Mouse (Mus musculus): ENCODE data around the gene Npas2. TPM values are rescaled to one million over a fixed set of nuclear protein-coding genes. Genes with fewer than 3 reads are reported as not detected.

Gene Npas2
- total RNA-seq, 2 experiments from 2014 or later: 19.4 to 20.7 TPM

DNA sequence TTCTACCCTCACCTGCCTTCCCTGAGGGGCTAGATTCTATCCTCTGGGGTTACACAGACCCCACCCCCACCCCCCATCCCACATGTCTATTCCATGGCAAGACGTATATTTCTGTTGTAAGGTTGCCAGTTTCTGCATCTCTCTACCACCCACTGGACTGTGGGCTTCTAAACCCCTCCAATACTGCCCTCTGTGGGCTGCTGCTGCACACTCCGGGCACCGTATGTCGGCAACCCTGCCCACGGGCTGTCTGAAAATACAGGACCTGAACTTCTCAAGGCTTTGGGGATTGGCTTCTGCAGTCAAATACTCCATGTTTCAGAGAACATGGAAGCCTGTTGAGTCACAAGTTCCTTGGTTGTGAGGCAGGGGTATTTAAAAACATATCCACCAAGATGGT lies 17.4 kb downstream of the Npas2 start:
- DNase-seq (ENCODE audit: low spot score in 2 of 2): no peak

DNA sequence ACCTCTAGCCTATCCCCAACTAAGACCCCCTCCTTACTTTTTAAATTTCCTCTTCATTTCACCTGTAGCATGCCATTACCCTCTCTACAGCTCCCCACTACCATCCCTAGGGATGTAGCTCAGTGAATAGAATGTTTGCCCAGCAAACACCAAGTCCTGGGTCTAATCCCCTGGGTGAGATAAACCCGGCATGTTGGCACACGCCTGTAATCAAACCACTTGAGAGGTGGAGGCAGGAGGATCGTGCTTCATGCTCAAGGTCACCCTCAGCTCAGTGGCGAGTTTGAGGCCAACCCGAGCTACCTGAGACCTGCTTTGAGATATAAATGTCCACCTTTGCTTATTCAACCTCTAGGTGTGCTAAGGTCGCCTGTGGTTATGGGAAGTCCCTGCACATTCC lies 19.5 kb downstream of the Npas2 start:
- DNase-seq (ENCODE audit: low spot score in 2 of 2): no peak

DNA sequence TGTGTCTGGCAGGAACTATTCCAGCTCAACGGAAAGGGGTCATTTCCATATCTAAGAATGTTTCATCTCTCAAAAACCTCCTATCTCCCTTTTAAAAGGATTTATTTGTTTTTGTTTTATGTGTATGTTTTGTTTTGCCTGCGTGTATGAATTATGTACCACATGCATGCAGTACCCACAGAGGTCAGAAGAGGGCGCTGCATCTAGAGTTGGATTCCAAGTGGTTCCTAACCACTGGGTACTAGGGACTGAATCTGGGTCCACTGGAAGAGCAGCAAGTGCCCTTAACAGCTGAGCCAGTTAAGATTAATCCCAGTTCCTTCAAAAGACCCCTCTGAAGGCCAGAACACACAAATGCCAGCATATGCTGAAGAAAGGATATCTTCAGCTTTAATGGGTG lies 24.1 kb downstream of the Npas2 start:
- no peak for DNase-seq (ENCODE audit: low spot score in 2 of 2)

DNA sequence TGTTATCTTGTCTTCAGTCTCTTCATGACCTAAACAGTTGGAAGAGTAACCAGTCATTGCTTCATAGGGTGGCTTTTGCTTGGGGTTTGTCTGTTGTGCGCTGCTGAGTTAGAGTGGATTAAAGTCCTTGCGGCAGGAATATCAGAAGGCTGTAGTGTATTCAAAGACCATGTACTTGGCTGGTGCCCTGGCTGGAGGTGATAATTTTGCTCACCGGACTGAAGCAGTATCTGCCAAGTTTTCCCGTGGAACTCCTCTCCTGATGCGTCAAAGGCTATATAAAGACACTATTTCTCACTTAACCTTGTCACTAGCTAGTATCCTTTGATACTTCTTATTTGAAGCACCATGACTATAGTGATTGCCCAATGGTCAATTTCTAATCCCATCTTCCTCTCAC lies 34.9 kb downstream of the Npas2 start:
- DNase-seq (ENCODE audit: low spot score in 2 of 2): no peak

DNA sequence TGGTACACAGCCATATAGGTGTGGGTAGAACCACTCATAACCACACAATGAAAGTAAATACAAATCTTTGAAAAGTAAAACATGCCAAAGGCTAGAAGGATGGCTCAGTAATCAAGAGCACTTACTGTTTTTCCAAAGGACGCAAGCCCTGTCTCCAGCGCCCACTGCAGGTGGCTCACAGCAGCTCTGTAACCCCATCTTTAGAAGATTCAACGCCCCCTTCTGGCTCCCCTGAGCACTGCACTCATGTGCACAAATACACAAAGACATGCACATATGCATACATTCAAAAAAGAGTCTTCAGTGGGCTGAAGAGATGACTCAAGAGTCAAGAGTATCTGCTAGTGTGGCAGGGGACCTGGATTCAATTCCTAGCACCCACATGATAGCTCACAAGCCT lies 36.5 kb downstream of the Npas2 start:
- no peak for DNase-seq (ENCODE audit: low spot score in 2 of 2)

DNA sequence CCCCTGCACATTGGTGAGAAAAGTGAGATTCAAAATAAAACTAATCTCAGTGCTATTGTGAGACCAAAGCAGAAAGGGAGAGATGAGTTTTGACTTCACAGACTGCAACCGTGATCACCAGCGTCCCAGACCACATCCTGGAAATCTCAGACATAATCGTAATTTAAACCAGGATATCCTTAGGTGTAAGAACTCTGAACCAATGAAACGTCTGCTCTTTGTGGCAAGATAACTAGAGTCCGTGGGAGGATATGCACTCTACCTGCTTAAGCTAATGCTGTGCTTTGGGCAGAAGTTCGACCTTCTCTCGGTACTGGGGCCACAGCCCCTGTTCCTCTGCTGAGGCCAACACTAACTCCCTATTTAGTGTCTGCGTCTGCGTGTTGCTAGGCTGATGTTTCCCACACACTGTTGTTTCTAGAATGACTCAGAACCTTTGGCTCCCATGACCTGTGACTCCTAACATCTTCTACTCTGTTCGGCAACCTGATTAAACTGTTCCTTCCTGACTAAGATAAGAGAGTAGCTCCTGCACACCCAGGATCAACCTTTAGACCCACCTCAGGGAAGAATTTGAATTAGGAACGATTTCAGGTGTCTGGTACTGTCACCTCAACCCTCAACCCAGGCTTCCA lies 41.4 kb downstream of the Npas2 start:
- DNase-seq (ENCODE audit: low spot score in 2 of 2): no peak

DNA sequence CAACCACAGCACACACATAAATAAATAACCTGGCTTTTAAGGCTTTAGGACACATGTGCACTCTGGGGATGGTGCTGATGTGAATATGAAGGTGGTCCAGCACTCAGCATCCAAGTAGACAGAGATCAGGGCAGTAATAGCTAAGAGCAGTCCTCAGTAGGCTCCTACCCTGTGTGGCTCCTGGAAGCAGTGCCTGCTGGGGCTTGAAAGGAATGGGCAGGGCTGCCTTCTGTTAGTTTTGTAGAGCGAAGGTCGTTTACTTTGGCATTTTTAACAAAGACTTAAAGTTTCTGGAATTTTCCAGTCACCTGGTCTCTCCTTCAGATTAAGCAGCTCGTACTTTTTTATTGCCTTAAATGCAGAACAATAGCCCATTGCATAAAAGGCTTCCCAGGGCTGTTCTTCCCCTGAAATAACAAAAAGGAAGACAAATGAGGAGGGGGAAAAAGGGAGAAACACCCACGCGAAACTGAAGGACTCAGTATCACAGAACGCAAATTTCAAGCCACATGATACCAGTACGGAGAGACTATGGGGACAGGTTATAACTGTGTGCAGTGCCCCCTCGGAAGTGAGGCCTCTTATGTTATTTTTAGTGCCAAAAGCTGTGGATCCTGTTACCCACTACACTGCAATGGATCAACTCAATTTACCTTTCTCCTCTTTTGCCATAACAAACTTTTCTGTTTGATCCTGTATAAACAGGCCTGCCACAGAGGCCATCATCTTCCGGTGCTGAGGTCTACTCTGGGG lies 44.1 kb downstream of the Npas2 start:
- no peak for DNase-seq (ENCODE audit: low spot score in 2 of 2)

DNA sequence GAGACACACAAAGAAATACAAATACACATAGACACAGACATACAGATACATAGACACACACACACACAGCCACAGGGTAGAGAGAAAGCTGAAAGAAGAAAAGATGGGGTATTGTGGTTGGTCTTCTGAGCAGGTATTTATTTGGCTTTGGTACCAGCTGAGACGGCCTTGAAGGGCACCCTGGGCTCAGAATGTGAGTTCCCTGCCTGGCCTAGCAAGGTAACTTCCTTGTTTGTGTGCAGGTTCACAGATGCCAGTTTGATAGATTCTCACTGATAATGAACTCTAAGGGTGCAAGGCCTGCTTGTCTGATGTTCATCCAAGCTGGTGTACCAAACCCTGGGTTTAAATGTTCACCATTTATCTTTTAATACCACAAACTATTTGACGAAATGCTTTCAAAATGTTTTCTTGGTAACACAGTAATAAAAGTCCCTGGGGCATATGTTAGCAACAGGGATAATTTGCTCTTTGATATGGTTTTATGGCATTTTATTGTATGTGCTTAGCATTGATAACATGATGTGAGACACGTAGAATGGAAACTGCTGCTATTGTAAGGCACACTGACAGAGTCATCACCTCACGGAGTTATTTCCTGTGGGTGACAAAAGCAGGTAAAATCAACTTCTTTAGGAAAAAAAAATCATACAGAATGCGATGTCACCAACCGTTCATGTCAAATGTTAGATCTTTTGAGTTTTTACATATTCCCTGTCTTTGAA lies 47.5 kb downstream of the Npas2 start:
- DNase-seq (ENCODE audit: low spot score in 2 of 2): no peak

DNA sequence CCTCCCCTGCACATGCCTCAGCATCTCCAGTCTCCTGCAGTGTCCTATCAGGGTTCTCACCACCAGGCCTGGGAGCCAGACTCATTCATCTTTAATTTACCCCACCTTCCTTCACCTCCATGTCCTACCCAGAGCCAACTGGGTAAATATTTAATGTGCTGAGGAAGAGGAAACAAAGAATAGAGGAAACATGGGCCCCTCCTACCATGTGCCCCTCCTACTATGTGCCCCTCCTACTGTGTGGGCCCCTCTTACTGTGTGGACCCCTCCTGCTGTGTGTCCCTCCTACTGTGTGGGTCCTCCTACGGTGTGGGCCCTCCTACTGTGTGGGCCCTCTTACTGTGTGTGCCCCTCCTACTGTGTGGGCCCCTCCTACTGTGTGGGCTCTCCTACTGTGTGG lies 51.2 kb downstream of the Npas2 start:
- DNase-seq (ENCODE audit: low spot score in 2 of 2): no peak

DNA sequence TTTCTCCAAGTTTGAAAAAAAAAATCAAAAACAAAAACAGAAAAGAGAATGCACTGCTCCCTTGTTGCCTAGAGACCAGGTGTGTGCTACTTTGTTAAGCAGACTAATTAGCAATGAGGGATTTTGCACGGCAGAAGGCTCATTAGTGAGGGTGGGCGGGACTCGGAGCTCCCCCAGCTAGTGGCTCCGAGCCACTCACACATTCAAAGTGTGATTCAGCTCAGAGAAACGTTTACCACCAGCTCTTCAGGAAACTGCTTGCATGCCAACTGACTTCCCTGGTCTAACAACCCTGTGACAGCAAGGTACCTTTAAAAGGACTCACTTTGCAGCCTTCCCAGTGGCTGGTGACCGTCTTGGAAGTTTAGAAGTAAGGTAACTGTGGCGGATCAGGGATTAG lies 58.1 kb downstream of the Npas2 start:
- peak; percentile 51 to 85 for DNase-seq (ENCODE audit: low spot score in 2 of 2)

DNA sequence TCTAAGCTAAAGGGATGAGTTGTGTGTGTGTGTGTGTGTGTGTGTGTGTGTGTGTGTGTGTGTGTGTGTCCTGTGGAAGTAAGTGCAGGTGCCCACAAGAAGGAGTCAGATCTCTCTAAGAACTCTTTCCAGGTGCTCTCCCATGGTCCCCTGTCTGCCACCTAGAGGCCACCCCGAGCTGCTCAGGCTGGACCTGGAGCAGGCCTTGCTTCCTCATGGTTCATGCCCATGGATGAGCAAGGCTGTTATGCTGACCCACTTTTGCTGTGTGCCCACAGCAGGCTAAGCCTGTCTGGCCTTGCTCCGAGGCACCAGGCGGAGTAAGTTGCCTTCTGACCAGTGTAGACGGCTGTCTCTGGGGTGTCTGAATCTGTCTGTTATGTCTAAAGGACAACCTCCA lies 60.2 kb downstream of the Npas2 start:
- DNase-seq (ENCODE audit: low spot score in 2 of 2): no peak

DNA sequence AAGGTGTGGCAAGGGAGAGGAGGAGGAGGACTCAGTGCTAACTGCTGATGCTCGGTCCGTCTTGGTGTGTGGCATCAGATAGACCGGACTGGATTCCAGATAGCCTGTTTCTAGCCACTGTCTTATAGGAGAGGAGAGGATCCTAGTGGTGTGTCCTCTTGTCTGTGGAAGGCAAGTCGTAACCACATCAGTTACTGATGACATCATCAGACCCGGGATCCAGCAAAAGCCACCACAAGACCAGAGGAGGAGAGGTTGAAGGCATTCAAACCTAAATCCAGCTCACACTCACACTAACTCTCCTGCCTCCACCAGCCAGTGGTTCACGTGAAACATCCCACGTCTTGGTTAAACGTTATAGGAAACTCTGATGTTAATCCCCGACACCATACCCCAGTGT lies 62.5 kb downstream of the Npas2 start:
- DNase-seq (ENCODE audit: low spot score in 2 of 2): no peak

DNA sequence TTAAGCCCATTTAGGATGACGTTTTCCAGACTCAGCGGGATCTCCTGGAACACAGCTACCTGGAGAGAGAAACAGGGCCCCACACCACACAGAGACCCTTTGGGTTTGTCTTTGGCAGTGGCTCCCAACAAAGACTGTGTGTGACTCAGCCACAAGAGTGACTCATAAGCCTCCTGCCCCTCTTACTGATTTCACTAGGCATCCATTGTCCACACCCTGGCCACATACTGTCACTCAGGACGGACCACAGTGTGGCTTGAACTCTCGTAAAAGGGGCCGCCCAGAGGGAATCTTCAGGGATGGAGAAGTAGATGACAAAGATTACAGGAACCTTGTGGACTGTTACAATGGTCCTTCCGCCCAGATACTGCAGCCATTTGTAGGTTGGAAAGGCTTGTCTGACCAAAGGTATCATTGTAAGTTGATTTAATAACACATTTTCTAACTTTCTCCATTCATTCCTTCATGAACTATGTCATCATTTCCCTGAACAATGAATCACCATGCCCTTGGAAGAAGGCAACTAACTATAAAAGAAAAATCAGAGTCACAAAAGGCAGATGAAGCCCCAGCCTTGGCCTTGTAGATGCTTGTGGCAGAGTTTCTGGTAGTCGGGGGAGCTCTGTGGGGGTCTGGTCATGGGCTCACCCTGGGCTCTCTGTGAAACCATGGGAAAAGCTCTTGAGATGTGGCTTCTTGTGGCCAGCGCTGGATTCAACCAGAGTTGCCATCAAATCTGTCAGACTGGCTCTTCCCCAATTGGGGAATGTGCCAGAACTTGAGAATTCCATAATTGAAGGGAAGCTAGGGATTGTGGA lies 63.2 kb downstream of the Npas2 start:
- DNase-seq (ENCODE audit: low spot score in 2 of 2): peak in 1 of 2 experiments; percentile 63

DNA sequence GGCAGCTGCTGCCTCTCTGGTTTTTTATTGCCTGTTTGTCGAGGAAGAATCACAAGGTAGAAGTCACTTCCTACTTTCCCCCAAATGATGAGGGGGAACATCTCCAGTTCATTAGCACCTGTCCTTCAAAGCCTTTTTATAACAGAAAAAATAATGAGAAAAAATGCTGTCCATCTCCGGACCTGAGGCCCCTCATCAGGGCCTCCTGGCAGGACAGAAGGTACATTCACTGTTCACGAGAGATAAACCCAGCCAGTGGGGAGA lies 63.7 kb downstream of the Npas2 start:
- no peak for DNase-seq (ENCODE audit: low spot score in 2 of 2)

DNA sequence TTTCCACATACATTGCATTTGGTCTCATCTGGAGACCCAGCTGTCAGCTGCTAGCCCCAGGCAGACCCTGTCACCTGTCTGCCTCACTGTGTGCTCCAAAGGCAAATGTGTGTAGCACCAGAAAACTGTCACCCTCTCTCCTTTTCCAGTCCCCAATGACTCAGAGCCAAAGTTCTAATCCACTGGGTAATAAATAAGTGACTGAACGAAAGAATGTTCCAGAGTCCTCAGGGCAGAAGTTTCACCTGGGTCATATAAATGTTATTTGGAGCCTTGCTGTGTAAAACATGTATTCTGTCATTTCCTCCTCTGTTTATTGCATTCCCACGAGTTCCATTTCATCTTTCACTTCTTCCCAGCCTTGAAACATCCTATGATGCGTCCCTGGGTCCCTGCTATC lies 66.1 kb downstream of the Npas2 start:
- no peak for DNase-seq (ENCODE audit: low spot score in 2 of 2)

DNA sequence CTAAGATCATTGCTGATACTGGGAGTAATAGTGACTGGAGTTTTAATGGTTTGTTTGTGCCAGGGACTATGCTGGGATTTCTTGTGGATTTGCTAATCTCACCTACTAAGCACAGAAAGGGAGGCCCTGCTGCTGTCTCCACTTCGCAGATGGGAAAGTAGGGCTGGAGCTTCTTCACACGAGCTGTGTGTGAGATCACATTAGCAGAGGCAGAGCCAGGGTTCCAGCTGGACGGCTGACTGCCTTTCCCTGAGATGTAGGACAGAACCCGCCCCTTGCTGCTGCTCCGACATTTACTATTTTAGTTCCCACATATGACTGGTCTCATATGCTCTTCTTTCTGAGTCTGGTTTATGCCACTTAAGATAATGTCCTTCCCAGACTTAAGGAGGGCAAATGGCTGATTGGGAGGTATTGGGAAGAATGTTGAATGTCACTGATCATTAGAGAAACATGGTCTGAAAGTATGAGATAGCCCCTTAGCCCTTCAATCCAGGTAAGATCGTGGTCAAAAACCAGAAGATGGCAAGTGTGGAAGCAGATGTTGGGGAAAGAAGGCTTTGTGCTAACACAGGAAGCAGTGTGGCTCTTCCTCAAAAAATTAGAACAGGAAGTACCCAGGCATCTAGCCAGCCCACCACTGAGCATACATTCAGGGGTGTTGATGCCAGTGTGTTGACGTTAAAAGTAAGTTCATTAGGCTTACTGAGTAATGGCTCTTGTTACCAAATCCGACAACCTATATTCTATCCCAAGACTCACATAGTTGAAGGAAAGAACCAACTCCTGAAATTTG lies 66.8 kb downstream of the Npas2 start:
- no peak for DNase-seq (ENCODE audit: low spot score in 2 of 2)

DNA sequence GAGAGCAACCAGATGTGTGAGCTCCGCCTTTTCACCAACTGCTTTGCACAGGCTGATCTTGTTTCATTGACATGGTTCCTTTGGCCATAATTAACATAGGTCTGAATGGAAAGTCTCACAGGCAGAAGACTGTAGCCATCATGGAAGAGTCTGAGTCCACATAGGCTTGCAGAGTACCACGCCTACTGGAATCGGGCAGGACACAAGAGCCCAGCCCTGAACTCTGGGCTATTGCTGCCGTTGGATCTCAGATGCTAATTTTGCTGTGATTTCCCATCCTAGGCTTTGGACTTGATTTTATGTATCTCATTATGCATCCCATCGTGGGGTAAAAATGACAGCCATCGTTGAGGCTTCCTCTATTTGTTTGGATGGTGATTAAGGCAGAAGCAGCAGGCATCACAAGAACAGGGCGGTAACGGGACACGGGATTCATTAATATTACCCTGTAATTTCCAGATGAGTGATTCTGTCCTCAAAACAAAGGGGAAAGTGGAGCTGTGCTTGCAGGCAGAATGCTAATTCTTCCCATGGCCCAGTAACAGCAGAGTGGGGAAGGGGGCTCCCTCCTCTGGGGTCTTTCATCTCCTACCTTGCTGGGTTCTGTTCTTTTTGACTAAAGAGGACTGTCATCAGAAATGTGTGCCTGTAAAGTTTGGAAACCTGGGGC lies 73.4 kb downstream of the Npas2 start:
- no peak for DNase-seq (ENCODE audit: low spot score in 2 of 2)

DNA sequence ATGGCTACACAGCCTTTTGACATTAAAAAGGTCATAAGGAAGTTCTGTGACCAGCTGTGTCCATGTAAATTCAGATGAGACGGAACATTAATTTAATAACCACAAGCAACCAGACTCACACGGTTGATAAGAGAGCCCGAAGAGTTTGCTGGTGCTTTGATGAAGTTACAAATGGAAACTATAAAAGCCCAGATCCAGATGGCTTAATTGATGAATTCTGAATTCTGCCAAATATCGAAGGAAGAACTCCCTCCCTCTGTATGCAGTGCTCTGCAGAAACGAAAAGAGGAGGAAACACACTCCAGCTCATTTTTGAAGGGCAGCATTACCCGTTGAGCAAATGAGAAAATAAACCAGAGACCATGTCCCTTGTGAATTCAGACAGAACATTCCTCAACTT lies 79.4 kb downstream of the Npas2 start:
- peak in 1 of 2 experiments; percentile 56 for DNase-seq (ENCODE audit: low spot score in 2 of 2)

DNA sequence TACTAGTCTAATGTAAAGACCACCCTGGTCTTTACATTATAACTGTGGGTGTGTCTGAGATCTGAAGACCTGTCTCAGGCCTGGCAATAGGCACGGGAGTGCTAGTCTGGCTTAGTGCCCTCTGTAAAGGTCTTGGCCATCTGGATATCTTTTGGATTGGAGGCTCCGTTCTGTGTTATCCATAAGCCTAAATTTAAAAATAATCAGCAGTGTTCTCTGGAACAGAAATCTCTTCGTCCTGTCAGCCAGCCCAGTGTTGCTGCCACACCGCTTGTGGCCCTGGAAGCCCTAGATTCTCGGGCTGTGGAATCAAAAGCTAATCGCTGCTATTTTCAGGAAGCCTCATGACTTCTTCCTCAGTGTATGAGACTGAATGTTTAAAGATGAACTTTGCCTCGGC lies 86.9 kb downstream of the Npas2 start:
- DNase-seq (ENCODE audit: low spot score in 2 of 2): no peak

Data from layer of hippocampus, postnatal 14 days (tissue).